Mouse (Mus musculus): Measurements from ENCODE around the gene Insc. TPM values are rescaled to one million over a fixed set of nuclear protein-coding genes. Genes with fewer than 3 reads are reported as not detected.
"Not testable (repeated sequence)": the region's sequence is repeated elsewhere in the genome, so short reads cannot be mapped to it uniquely, and the experiment has no call there.

The Insc gene
- polyA plus RNA-seq (2015; fragmentation: Nextera tagmentation; extraction: Ambion mirVana): 3.0 and 3.5 TPM in 2 replicates

GRCm38 (mm10) chr7:114743022-114743780 lies at the start of gene Insc:
Insc (plus strand) TSS chr7:114743694.
- H3K4me1 ChIP-seq: peaks cover 16% of the 10 kb centered on the region
- no peak within 1 kb of the TSS for H3K27ac ChIP-seq
- H3K36me3 ChIP-seq: no peaks in the 10 kb centered on the region
- no peak within 1 kb of the TSS for H3K4me3 ChIP-seq
- peaks cover 26% of the 10 kb centered on the region for H3K27me3 ChIP-seq
- H3K4me2 ChIP-seq (replicated peaks): no peak within 1 kb of the TSS
- no peaks in the 10 kb centered on the region for H3K9me3 ChIP-seq
- 69% methylated on average over 5 of the region's 5 CpGs for WGBS
- ATAC-seq (ENCODE audit: low FRiP score, low read depth): no peak
- no peak within 1 kb of the TSS for H3K9ac ChIP-seq

DNA sequence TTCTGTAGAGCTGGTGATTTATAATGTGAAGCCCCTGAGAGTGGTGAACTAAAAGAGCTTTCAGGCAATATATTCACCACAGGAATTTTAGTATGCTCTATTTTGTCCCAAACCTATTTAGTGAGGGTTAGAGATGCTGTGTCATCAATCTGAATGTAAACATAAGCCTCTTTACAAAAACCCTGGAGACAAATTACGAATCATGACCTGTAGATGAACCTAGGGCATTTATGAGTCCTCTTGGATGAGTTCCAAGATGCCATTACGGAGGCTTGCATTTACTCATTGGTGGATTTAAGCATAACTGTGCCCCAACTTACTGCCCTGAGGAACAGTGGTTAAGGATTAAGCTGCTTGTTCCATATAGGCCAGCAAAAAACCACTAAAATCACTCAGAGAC lies 42.6 kb upstream of the Insc start:
- 15% methylated on average over 2 of the region's 2 CpGs for WGBS
- Histone ChIP-seq H3K4me1 (peaks cover 17% of the 10 kb centered on the region), H3K4me2 (replicated peaks) (no peak overlapping the region), H3K27me3 (no peaks in the 10 kb centered on the region; the same call in 1 of the 2 replicates), H3K9ac (no peak overlapping the region), H3K36me3 (no peaks in the 10 kb centered on the region), H3K27ac (0 out of 2 replicates have a peak overlapping the region, but pooled peaks have one; percentile 48), H3K4me3 (no peak overlapping the region), H3K9me3 (no peaks in the 10 kb centered on the region)
- ATAC-seq (ENCODE audit: low FRiP score, low read depth): peak; percentile 83

DNA sequence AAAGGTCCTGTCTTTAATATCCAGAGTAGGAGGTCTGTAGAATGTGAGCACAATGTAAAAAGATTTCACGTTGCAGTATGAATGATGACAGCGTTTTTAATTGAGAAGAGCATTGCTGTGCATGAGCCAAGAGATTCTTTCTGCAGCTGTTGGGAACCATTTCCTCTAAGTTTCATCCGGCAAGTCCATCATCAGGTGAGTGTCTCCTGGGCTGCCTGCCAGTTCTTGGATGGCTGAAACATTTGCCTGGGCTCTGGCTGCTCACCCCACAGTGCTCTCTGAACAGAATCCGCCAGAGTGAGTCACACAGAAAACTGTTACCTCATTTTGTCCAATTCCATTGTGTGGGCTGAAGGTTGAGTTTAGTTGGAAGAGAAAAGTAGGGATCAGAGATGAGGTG lies 36.8 kb upstream of the Insc start:
- 0 out of 2 replicates have a peak, but pooled peaks cover under 1% of the 10 kb centered on the region for H3K4me1 ChIP-seq
- no peak overlapping the region for H3K4me3 ChIP-seq
- 77% methylated on average over 4 of the region's 4 CpGs for WGBS
- H3K4me2 ChIP-seq (replicated peaks): no peak overlapping the region
- ATAC-seq (ENCODE audit: low FRiP score, low read depth): no peak
- H3K9me3 ChIP-seq: no peaks in the 10 kb centered on the region
- H3K9ac ChIP-seq: no peak overlapping the region
- H3K36me3 ChIP-seq: no peaks in the 10 kb centered on the region
- H3K27ac ChIP-seq: no peak overlapping the region
- no peaks in the 10 kb centered on the region for H3K27me3 ChIP-seq

DNA sequence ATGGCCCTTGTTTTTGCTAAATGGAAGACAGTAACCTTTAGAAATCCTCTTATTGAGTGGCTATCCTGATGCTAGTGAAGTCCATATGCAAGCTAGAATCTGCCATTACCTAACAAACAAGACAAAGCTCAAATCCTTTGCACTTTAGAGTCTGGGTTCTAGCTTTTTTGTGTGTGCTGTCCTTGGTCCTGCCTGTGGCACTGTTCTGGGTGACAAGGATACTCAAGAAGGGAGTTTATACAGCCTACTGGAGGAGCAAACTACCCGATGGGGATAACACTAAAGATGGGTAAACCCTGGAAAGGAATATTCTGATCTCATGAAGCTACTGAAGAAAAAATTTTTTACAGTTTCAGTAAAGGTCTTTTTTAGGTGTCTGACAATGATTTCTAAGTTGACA lies 36.1 kb upstream of the Insc start:
- no peaks in the 10 kb centered on the region for H3K36me3 ChIP-seq
- no peak overlapping the region for H3K9ac ChIP-seq
- 70% methylated on average over 1 of the region's 1 CpGs for WGBS
- H3K27ac ChIP-seq: no peak overlapping the region
- no peaks in the 10 kb centered on the region for H3K27me3 ChIP-seq
- H3K9me3 ChIP-seq: no peaks in the 10 kb centered on the region
- H3K4me1 ChIP-seq: no peaks in the 10 kb centered on the region
- no peak overlapping the region for H3K4me3 ChIP-seq
- no peak for ATAC-seq (ENCODE audit: low FRiP score, low read depth)
- H3K4me2 ChIP-seq (replicated peaks): no peak overlapping the region

GRCm38 (mm10) chr7:114710419-114710818 lies 33.1 kb upstream of the Insc start:
- ATAC-seq (ENCODE audit: low FRiP score, low read depth): no peak
- Histone ChIP-seq H3K4me3 (no peak overlapping the region), H3K27me3 (peaks cover 10% of the 10 kb centered on the region; the same call in 1 of the 2 replicates), H3K36me3 (no peaks in the 10 kb centered on the region), H3K9me3 (no peaks in the 10 kb centered on the region), H3K27ac (no peak overlapping the region), H3K4me2 (replicated peaks) (no peak overlapping the region), H3K4me1 (no peaks in the 10 kb centered on the region), H3K9ac (no peak overlapping the region)
- WGBS: 72% methylated on average over 2 of the region's 2 CpGs

DNA sequence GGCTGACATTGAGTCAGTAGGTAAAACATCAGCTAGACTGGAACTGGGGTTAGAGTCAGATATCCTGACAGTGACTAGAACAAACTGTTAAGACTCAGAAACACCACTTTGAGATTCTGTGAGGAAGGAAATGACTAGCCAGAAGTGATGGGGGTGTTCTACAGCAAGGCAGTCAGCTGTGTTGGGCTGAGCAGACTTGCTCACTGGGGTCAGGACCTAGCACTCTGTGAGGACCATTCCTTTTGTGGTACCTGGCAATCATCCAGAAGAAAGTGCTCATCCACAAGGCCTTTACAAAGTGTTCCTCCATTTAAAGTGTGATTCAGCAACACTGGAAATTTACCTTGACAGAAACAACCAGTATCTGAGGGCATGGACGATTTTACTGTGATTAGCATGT lies 31.0 kb upstream of the Insc start:
- no peak for ATAC-seq (ENCODE audit: low FRiP score, low read depth)
- 79% methylated on average over 1 of the region's 1 CpGs for WGBS
- Histone ChIP-seq H3K36me3 (no peaks in the 10 kb centered on the region), H3K4me2 (replicated peaks) (no peak overlapping the region), H3K9me3 (no peaks in the 10 kb centered on the region), H3K9ac (no peak overlapping the region), H3K27me3 (peaks cover 22% of the 10 kb centered on the region), H3K27ac (no peak overlapping the region), H3K4me3 (no peak overlapping the region), H3K4me1 (no peaks in the 10 kb centered on the region)

- peak within 1 kb of the TSS; percentile 50 for H3K4me2 ChIP-seq (replicated peaks)
- H3K27me3 ChIP-seq: peaks cover 65% of the 10 kb centered on the region
- H3K9me3 ChIP-seq: no peaks in the 10 kb centered on the region
- H3K4me3 ChIP-seq: peak within 1 kb of the TSS; percentile 10
- H3K36me3 ChIP-seq: no peaks in the 10 kb centered on the region
- H3K27ac ChIP-seq: no peak within 1 kb of the TSS
- peaks cover 20% of the 10 kb centered on the region for H3K4me1 ChIP-seq
- H3K9ac ChIP-seq: no peak within 1 kb of the TSS
- 3% methylated on average over 11 of the region's 11 CpGs for WGBS
- ATAC-seq (ENCODE audit: low FRiP score, low read depth): peak; percentile 24; the same call in 1 of the 2 replicates
Observed at GRCm38 (mm10) chr7:114718300-114718699, 25.2 kb upstream of the Insc start, which contains the start of gene Calcb. Calcb (plus strand) TSS chr7:114718643.

- Histone ChIP-seq H3K4me3 (peak overlapping the region; percentile 10), H3K4me2 (replicated peaks) (peak overlapping the region; percentile 50), H3K27ac (no peak overlapping the region), H3K9ac (no peak overlapping the region), H3K27me3 (peaks cover 63% of the 10 kb centered on the region), H3K9me3 (no peaks in the 10 kb centered on the region), H3K36me3 (no peaks in the 10 kb centered on the region), H3K4me1 (peaks cover 20% of the 10 kb centered on the region)
- peak; percentile 44; the same call in 1 of the 2 replicates for ATAC-seq (ENCODE audit: low FRiP score, low read depth)
- WGBS: 4% methylated on average over 17 of the region's 17 CpGs
Observed at GRCm38 (mm10) chr7:114719381-114720131, 23.9 kb upstream of the Insc start.

GRCm38 (mm10) chr7:114729696-114730095 lies 13.8 kb upstream of the Insc start:
- H3K36me3 ChIP-seq; H3K27me3 ChIP-seq; H3K27ac ChIP-seq; H3K4me2 ChIP-seq (replicated peaks); H3K9me3 ChIP-seq; ATAC-seq (ENCODE audit: low FRiP score, low read depth); H3K4me3 ChIP-seq; H3K9ac ChIP-seq; H3K4me1 ChIP-seq: not testable (repeated sequence)
- 53% methylated on average over 4 of the region's 4 CpGs for WGBS

DNA sequence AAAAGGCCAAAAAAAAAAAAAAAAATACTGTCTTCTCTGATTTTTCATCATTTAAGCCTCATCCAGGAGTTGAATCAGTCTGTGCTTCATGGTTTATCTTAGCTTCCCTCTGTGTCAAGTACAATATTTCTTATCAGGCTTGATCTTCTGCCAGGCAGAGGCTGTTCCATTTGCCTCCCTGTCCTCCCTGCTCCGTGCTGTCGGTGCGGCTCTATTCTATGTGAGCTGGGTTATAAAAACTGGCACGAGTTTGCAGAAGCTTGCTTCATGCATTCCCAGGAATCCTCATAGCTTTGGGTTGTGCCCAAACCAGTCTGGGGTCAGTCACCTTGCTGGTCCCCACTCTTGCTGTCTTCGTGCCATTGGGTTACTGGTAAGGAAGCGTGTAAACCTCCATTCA lies 12.3 kb upstream of the Insc start:
- no peaks in the 10 kb centered on the region for H3K36me3 ChIP-seq
- no peaks in the 10 kb centered on the region for H3K4me1 ChIP-seq
- no peaks in the 10 kb centered on the region for H3K27me3 ChIP-seq
- WGBS: 72% methylated on average over 6 of the region's 6 CpGs
- no peak overlapping the region for H3K27ac ChIP-seq
- H3K4me3 ChIP-seq: no peak overlapping the region
- no peak for ATAC-seq (ENCODE audit: low FRiP score, low read depth)
- H3K4me2 ChIP-seq (replicated peaks): no peak overlapping the region
- no peak overlapping the region for H3K9ac ChIP-seq
- no peaks in the 10 kb centered on the region for H3K9me3 ChIP-seq

DNA sequence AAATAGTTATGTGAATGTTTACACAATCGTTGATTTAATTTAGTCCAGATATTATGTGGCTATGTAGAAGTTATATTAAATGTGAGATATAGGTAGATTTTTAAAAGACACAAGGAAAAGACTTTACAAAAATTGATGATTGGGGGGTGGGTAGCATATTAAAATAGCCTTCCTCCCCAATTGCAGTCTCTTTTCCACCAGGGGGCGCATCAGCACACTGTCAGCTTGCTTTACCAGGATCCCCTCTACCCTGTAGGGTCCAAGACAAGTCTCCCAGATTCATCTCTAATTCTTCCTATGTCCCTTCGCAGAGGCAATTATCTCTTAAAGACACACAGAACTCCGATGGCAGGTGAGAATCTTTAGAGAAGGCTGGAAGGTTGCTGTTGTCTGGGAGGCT lies 11.8 kb upstream of the Insc start:
- not testable (repeated sequence) for ATAC-seq (ENCODE audit: low FRiP score, low read depth)

GRCm38 (mm10) chr7:114736256-114736655 lies 7.2 kb upstream of the Insc start:
- H3K4me2 ChIP-seq (replicated peaks): no peak overlapping the region

More for the DNA sequence above, 11.8 kb upstream of the Insc start:
- WGBS: 30% methylated on average over 4 of the region's 4 CpGs
- not testable (repeated sequence) for H3K27ac ChIP-seq; H3K4me1 ChIP-seq; H3K36me3 ChIP-seq; H3K4me3 ChIP-seq; H3K4me2 ChIP-seq (replicated peaks); H3K9ac ChIP-seq; H3K27me3 ChIP-seq; H3K9me3 ChIP-seq

More at GRCm38 (mm10) chr7:114736256-114736655, 7.2 kb upstream of the Insc start:
- Histone ChIP-seq H3K4me1 (no peaks in the 10 kb centered on the region), H3K4me3 (no peak overlapping the region), H3K27me3 (no peaks in the 10 kb centered on the region), H3K36me3 (no peaks in the 10 kb centered on the region), H3K9me3 (no peaks in the 10 kb centered on the region), H3K27ac (no peak overlapping the region), H3K9ac (no peak overlapping the region)
- 86% methylated on average over 5 of the region's 5 CpGs for WGBS
- no peak for ATAC-seq (ENCODE audit: low FRiP score, low read depth)

Measured in limb, embryonic 13.5 days (tissue).